Mouse (Mus musculus): ENCODE measurements around the gene Slc36a4.

Slc36a4 gene

GRCm38 (mm10) chr9:15720556-15720955, 11.0 kb downstream of the Slc36a4 start:
- ChIA-PET POLR2A (no interaction called here), CTCF (no interaction called here)

GRCm38 (mm10) chr9:15721226-15721833, 11.8 kb downstream of the Slc36a4 start:
- CTCF ChIA-PET = no interaction called here

GRCm38 (mm10) chr9:15722506-15722905, 13.0 kb downstream of the Slc36a4 start:
- ChIA-PET POLR2A (no interaction called here), CTCF (no interaction called here)

More at GRCm38 (mm10) chr9:15721226-15721833, 11.8 kb downstream of the Slc36a4 start:
- POLR2A ChIA-PET = no interaction called here

- ChIA-PET POLR2A (no interaction called here), CTCF (interaction anchor here in 1 of 4 experiments (0.6 kb wide), 1 partner anchor 213 kb away, joined by 3 read pairs; no protein-coding TSS in a partner anchor)
Observed at GRCm38 (mm10) chr9:15727168-15727567, 17.6 kb downstream of the Slc36a4 start.

- CTCF ChIA-PET = no interaction called here
- POLR2A ChIA-PET = no interaction called here
Observed at GRCm38 (mm10) chr9:15731758-15732748, 22.5 kb downstream of the Slc36a4 start.

- POLR2A ChIA-PET = no interaction called here
- CTCF ChIA-PET = interaction anchor here in 1 of 4 experiments (0.5 kb wide), 1 partner anchor 205 kb away, joined by 3 read pairs; no protein-coding TSS in a partner anchor
Observed at GRCm38 (mm10) chr9:15734056-15734866, 24.7 kb downstream of the Slc36a4 start.

GRCm38 (mm10) chr9:15734867-15735131, 25.3 kb downstream of the Slc36a4 start:
- ChIA-PET POLR2A (no interaction called here), CTCF (no interaction called here)

- POLR2A ChIA-PET = no interaction called here
- CTCF ChIA-PET = no interaction called here
Observed at GRCm38 (mm10) chr9:15737522-15737921, 28.0 kb downstream of the Slc36a4 start.

GRCm38 (mm10) chr9:15741428-15741827, 31.9 kb downstream of the Slc36a4 start:
- ChIA-PET POLR2A (interaction anchor here in 1 of 4 experiments (1.0 kb wide), 1 partner anchor 9 kb away, joined by 3 read pairs; no protein-coding TSS in a partner anchor), CTCF (no interaction called here)

GRCm38 (mm10) chr9:15741931-15742330, 32.4 kb downstream of the Slc36a4 start:
- ChIA-PET CTCF (no interaction called here), POLR2A (no interaction called here)

GRCm38 (mm10) chr9:15745985-15746607, 36.6 kb downstream of the Slc36a4 start:
- CTCF ChIA-PET = no interaction called here
- POLR2A ChIA-PET = no interaction called here

- ChIA-PET CTCF (no interaction called here), POLR2A (no interaction called here)
Observed at GRCm38 (mm10) chr9:15746636-15747035, 37.1 kb downstream of the Slc36a4 start.

GRCm38 (mm10) chr9:15748383-15748782, 38.8 kb downstream of the Slc36a4 start:
- CTCF ChIA-PET = no interaction called here
- POLR2A ChIA-PET = no interaction called here

GRCm38 (mm10) chr9:15759318-15759717, 49.8 kb downstream of the Slc36a4 start:
- ChIA-PET CTCF (no interaction called here), POLR2A (no interaction called here)

- POLR2A ChIA-PET = no interaction called here
- CTCF ChIA-PET = interaction anchor here in 1 of 4 experiments (1.1 kb wide), 1 partner anchor 114 kb away, joined by 4 read pairs; no protein-coding TSS in a partner anchor
Observed at GRCm38 (mm10) chr9:15766379-15766778, 56.8 kb downstream of the Slc36a4 start.

GRCm38 (mm10) chr9:15766821-15767220, 57.3 kb downstream of the Slc36a4 start:
- POLR2A ChIA-PET = no interaction called here

GRCm38 (mm10) chr9:15772766-15773165, 63.2 kb downstream of the Slc36a4 start:
- ChIA-PET POLR2A (no interaction called here), CTCF (no interaction called here)

More at GRCm38 (mm10) chr9:15766821-15767220, 57.3 kb downstream of the Slc36a4 start:
- CTCF ChIA-PET = interaction anchor here in 1 of 4 experiments (1.1 kb wide), 1 partner anchor 113 kb away, joined by 4 read pairs; no protein-coding TSS in a partner anchor

- ChIA-PET POLR2A (no interaction called here), CTCF (no interaction called here)
Observed at GRCm38 (mm10) chr9:15773426-15773825, 63.9 kb downstream of the Slc36a4 start.

- CTCF ChIA-PET = no interaction called here
- POLR2A ChIA-PET = interaction anchor here in 1 of 4 experiments (0.7 kb wide), 1 partner anchor 80 kb away, joined by 3 read pairs; no protein-coding TSS in a partner anchor
Observed at GRCm38 (mm10) chr9:15774911-15775310, 65.4 kb downstream of the Slc36a4 start.

- POLR2A ChIA-PET = no interaction called here
Observed at GRCm38 (mm10) chr9:15781936-15782335, 72.4 kb downstream of the Slc36a4 start.

More at GRCm38 (mm10) chr9:15781936-15782335, 72.4 kb downstream of the Slc36a4 start:
- CTCF ChIA-PET = no interaction called here

Data from embryonic stem cell, embryonic (primary cell).